Mouse (Mus musculus): ENCODE measurements around the gene Polg. TPM values are rescaled to one million over a fixed set of nuclear protein-coding genes. Genes with fewer than 3 reads are reported as not detected.

Gene Polg
- 10 to 100 TPM; 36.6 to 44.9 TPM for total RNA-seq (2021)
- long read RNA-seq, experiment 1, full-length matches to known transcripts, result 30 of 59 reads
- long read RNA-seq, experiment 1, partial matches to known transcripts, result 12 of 59 reads
- long read RNA-seq, experiment 1, other reads (novel, unspliced or antisense), result 17 of 59 reads
- long read RNA-seq, experiment 2, full-length matches to known transcripts, result 25 of 45 reads
- long read RNA-seq, experiment 2, partial matches to known transcripts, result 6 of 45 reads
- long read RNA-seq, experiment 2, other reads (novel, unspliced or antisense), result 14 of 45 reads

GRCm38 (mm10) chr7:79466053-79466901 lies at the start of gene Polg:
Gene Polg, minus strand, starts transcription at chr7:79466362.
- peak; percentile 98 for DNase-seq

GRCm38 (mm10) chr7:79515861-79516260 lies 49.7 kb upstream of the Polg start:
- no peak for DNase-seq

- DNase-seq, result no peak
These were observed 49.1 kb upstream of the Polg start for GRCm38 (mm10) chr7:79515221-79515743.

GRCm38 (mm10) chr7:79514361-79514881 lies 48.3 kb upstream of the Polg start:
- DNase-seq, result no peak

GRCm38 (mm10) chr7:79513466-79513865 lies 47.3 kb upstream of the Polg start:
- DNase-seq, result no peak

- DNase-seq, result no peak
These were observed 46.3 kb upstream of the Polg start for GRCm38 (mm10) chr7:79512496-79512895.

- no peak for DNase-seq
These were observed 45.5 kb upstream of the Polg start for GRCm38 (mm10) chr7:79511656-79512055.

GRCm38 (mm10) chr7:79511181-79511580 lies 45.0 kb upstream of the Polg start:
- DNase-seq, result no peak

- DNase-seq, result no peak
These were observed 44.5 kb upstream of the Polg start for GRCm38 (mm10) chr7:79510686-79511085.

GRCm38 (mm10) chr7:79509710-79510109 lies 43.5 kb upstream of the Polg start:
- DNase-seq, result no peak

- no peak for DNase-seq
These were observed 43.1 kb upstream of the Polg start for GRCm38 (mm10) chr7:79509235-79509607.

GRCm38 (mm10) chr7:79508280-79509234 lies 42.4 kb upstream of the Polg start:
- DNase-seq, result no peak

- DNase-seq, result no peak
These were observed 41.6 kb upstream of the Polg start for GRCm38 (mm10) chr7:79507756-79508155.

- no peak for DNase-seq
These were observed 41.0 kb upstream of the Polg start for GRCm38 (mm10) chr7:79507101-79507705.

- no peak for DNase-seq
These were observed 40.4 kb upstream of the Polg start for GRCm38 (mm10) chr7:79506531-79507090.

- no peak for DNase-seq
These were observed 39.8 kb upstream of the Polg start for GRCm38 (mm10) chr7:79505876-79506530.

GRCm38 (mm10) chr7:79505376-79505775 lies 39.2 kb upstream of the Polg start:
- DNase-seq, result no peak

- DNase-seq, result no peak
These were observed 38.6 kb upstream of the Polg start for GRCm38 (mm10) chr7:79504723-79505122.

GRCm38 (mm10) chr7:79503656-79504250 lies 37.6 kb upstream of the Polg start:
- DNase-seq, result no peak

GRCm38 (mm10) chr7:79503103-79503455 lies 36.9 kb upstream of the Polg start:
- DNase-seq, result no peak

Data from gastrocnemius, postnatal 10 days (tissue).